Mouse (Mus musculus) common myeloid progenitor, adult 5-6 weeks (primary cell): ENCODE measurements at regions not wholly inside any gene's neighbourhood (a gene's known extent, or its start where the extent isn't known, plus 50 kb on each side); places are given as distances from the start of the nearest gene placed in this dataset.

Source experiments
- ATAC-seq: replicated peaks from 2 replicates; pipeline ENCODE4 v1.8.0; 2016; ENCODE audit warnings: low read depth, mild to moderate bottlenecking, moderate TSS enrichment, inconsistent platforms; ENCODE audit not compliant: poor library complexity, severe bottlenecking

DNA sequence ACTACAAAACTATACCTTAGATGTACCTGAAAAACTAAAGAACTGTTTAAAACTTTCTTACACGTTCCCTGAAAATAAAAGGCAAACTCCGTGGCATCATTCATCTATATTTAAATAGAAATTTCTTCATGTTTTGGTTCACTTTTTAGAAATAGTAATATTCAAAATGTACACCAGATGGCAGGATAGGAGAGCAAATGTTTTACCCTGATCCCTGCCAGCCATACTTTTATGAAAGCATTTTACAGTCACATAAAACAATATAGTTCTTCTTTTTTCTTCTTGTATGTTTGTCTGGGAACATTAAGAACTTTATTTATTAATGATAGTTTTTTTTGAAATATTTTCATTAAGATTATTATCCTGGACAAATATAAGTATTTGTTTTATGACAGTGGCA, 68.5 kb downstream of the 4921530L21Rik start:
- ATAC-seq: peak; percentile 62; the same call in 1 of the 2 replicates

DNA sequence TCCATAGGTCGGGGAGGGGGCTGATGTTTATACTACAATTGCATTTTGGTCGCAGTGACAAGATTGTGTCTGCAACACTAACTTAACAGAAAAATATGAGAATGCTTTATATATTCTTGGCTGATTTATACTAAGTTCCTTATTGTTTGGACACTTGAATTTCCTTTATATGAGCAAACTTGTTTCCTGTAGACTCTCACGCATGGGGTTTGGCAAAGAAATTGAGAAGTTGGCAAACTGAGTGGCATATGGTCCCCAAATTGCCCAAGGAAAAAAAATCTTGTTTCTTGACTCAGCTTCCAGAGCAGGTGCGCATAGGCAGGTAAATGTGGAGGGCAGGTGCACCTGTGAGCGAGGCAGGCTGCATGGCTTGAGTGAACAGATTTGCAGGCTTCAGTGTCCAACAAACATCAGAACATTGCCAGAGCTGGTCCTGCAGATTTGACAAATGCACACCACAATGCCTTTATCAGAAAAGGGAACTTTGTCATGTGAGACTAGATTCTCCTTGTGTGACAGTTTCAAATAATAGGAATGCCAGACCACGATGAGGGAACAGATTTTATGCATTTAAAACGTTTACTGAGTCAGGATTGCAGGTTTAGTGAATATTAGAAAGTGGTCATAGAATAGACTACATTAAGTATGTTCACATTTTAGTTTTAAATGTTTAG, 75.1 kb downstream of the 4921530L21Rik start:
- ATAC-seq: no peak

- ATAC-seq: no peak
These were observed 103.0 kb downstream of the 4921530L21Rik start for GRCm38 (mm10) chr14:95984021-95984420.

GRCm38 (mm10) chr14:95998356-95998755, 117.3 kb downstream of the 4921530L21Rik start:
- no peak for ATAC-seq

- ATAC-seq: no peak
These were observed 140.6 kb downstream of the 4921530L21Rik start for GRCm38 (mm10) chr14:96021646-96022045.
